ENCODE assay signal across 10 mouse cellular contexts in genomic region chr13:52331068-52331467, GRCm38 (mm10).
A peak's percentile ranks its signal among the peaks of the same experiment; 100 is the strongest.
DNase-seq lines count a peak whose midpoint lies in the region; ATAC-seq lines count a peak whose summit lies in the region.
"Had no signal": no experiment of that assay in that cellular context is flagged by ENCODE, and none has a peak within 500 bp of the region (broad histone marks: within the 10 kb centered on the region; RNA-seq: fewer than 3 reads in every experiment).

No protein-coding gene starts in this region.

- no peaks in the 10 kb centered on the region for H3K36me3 ChIP-seq in liver, embryonic 11.5 days (ENCODE audit: control insufficient read depth, insufficient read depth, low read length)
- no peaks in the 10 kb centered on the region for H3K36me3 ChIP-seq in liver, embryonic 12.5 days
- H3K36me3 ChIP-seq: neural tube, embryonic 13.5 days had no signal

- H3K27me3 ChIP-seq in liver, embryonic 11.5 days (replicated peaks; ENCODE audit: control insufficient read depth, insufficient read depth, low read length), result no peaks in the 10 kb centered on the region
- 0 out of 2 replicates have a peak, but pooled peaks cover 6% of the 10 kb centered on the region for H3K27me3 ChIP-seq in liver, embryonic 12.5 days (replicated peaks)
- H3K27me3 ChIP-seq: neural tube, embryonic 13.5 days had no signal

- no peak overlapping the region for H3K4me2 ChIP-seq in liver, embryonic 11.5 days
- no peak overlapping the region for H3K4me2 ChIP-seq in liver, embryonic 12.5 days
- H3K4me2 ChIP-seq: neural tube, embryonic 13.5 days had no signal

- no peaks in the 10 kb centered on the region for H3K4me1 ChIP-seq in liver, embryonic 11.5 days (replicated peaks; ENCODE audit: control insufficient read depth, insufficient read depth, low read length)
- no peaks in the 10 kb centered on the region for H3K4me1 ChIP-seq in liver, embryonic 12.5 days

- ATAC-seq in liver, embryonic 11.5 days (replicated peaks; ENCODE audit: low FRiP score), result no peak
- ATAC-seq in liver, embryonic 12.5 days, result no peak
- no peak for ATAC-seq in megakaryocyte-erythroid progenitor cell, adult 5-6 weeks (replicated peaks; ENCODE audit: low FRiP score, low TSS enrichment, poor library complexity, severe bottlenecking)
- ATAC-seq in activated CD4-positive, CD25-positive, alpha-beta regulatory T cell, adult 4 months, result no peak

- no peak overlapping the region for H3K4me3 ChIP-seq in liver, embryonic 11.5 days (ENCODE audit: low read depth, low read length)
- H3K4me3 ChIP-seq in liver, embryonic 12.5 days, result no peak overlapping the region
- H3K4me3 ChIP-seq: neural tube, embryonic 13.5 days had no signal

- peak; percentile 9 for DNase-seq in liver, embryonic 11.5 days (ENCODE audit: low spot score)
- peak; percentile 89 for DNase-seq in cerebellum, adult 9-10 months
- DNase-seq in layer of hippocampus, postnatal 14 days (ENCODE audit: low spot score in 2 of 2), result peak; percentile 42 to 65
- DNase-seq in thymus, postnatal 0 days (ENCODE audit: low spot score), result peak; percentile 59
- no peak for DNase-seq in heart, adult 8-10 months (ENCODE audit: low spot score)
- DNase-seq: lung, postnatal 10 days had no signal

- H3K9ac ChIP-seq in liver, embryonic 11.5 days (ENCODE audit: low read depth, low read length), result no peak overlapping the region
- H3K9ac ChIP-seq in liver, embryonic 12.5 days, result no peak overlapping the region
- H3K9ac ChIP-seq: neural tube, embryonic 13.5 days had no signal

- no peak overlapping the region for H3K27ac ChIP-seq in liver, embryonic 11.5 days (ENCODE audit: low read depth, low read length)
- no peak overlapping the region for H3K27ac ChIP-seq in liver, embryonic 12.5 days
- H3K27ac ChIP-seq: neural tube, embryonic 13.5 days had no signal

- 75% methylated on average over 5 of the region's 5 CpGs for WGBS in liver, embryonic 11.5 days
- WGBS in liver, embryonic 12.5 days (ENCODE audit: insufficient replicate concordance), result 56% methylated on average over 5 of the region's 5 CpGs

- H3K9me3 ChIP-seq in liver, embryonic 11.5 days (ENCODE audit: control insufficient read depth, low read length), result no peaks in the 10 kb centered on the region
- no peaks in the 10 kb centered on the region for H3K9me3 ChIP-seq in liver, embryonic 12.5 days (replicated peaks)
- H3K9me3 ChIP-seq: neural tube, embryonic 13.5 days had no signal
